Mouse (Mus musculus) granulocyte monocyte progenitor cell, adult 5-6 weeks (primary cell): ENCODE data around the gene Erich3. TPM values are rescaled to one million over a fixed set of nuclear protein-coding genes. Genes with fewer than 3 reads are reported as not detected.

ENCODE experiments used
- total RNA-seq, 2 experiments: library from RNA; stranded (forward) in 1 of 2; stranded (reverse) in 1 of 2; fragments of 200-712, 200-1000 nt in 1 of 2; fragments of >200 nt in 1 of 2; fragmentation: Nextera tagmentation in 1 of 2; gene quantifications; 2 replicates each; pipeline ENCODE4 v1.2.3; 2014 to 2017

Erich3 gene
- total RNA-seq, 2 experiments from 2014 or later, result not detected

Other genes with a start within 250 kb of the Erich3 start
- gene Cryz, start 67.1 kb upstream of the Erich3 start, total RNA-seq (2014; fragmentation: Nextera tagmentation), result 6.2 and 10.6 TPM in 2 replicates
- gene Cryz, start 67.1 kb upstream of the Erich3 start, total RNA-seq (2017), result 4.1 TPM in 2 replicates
- 2.3 and 7.3 TPM in 2 replicates for gene Tyw3, start 66.8 kb upstream of the Erich3 start, total RNA-seq (2014; fragmentation: Nextera tagmentation)
- 4.0 and 4.5 TPM in 2 replicates for gene Tyw3, start 66.8 kb upstream of the Erich3 start, total RNA-seq (2017)